Mouse (Mus musculus) cortical plate, adult 2 months (tissue): Measurements from ENCODE around the gene Sod2.

Experiments
- CTCF ChIP-seq: fragments of 200-500 bp; IDR thresholded peaks from 2 replicates; pipeline ENCODE4 v1.5.1; 2011; ENCODE audit warnings: mild to moderate bottlenecking, control low read depth, low read length; ENCODE audit not compliant: insufficient read depth; ENCODE audit errors: extremely low read depth
- POLR2A ChIP-seq: fragments of 200-500 bp; IDR thresholded peaks from 2 replicates; pipeline ENCODE4 v1.6.1; 2011; ENCODE audit warnings: mild to moderate bottlenecking, low read length, control low read depth; ENCODE audit not compliant: insufficient read depth; ENCODE audit errors: extremely low read depth

- TF ChIP-seq POLR2A (no peak), CTCF (no peak)
Measured at GRCm38 (mm10) chr17:12963476-12963875, 43.2 kb upstream of the Sod2 start.
